Mouse (Mus musculus) G1E (cell line): ENCODE results near the gene Sorcs2.

Experiments
- CTCF ChIP-seq: IDR thresholded peaks from 2 replicates; pipeline ENCODE4 v1.5.1; 2012; ENCODE audit warnings: low read depth, low read length, inconsistent platforms, mixed read lengths
- GATA1 ChIP-seq: IDR thresholded peaks from 2 replicates; pipeline ENCODE4 v1.6.1; 2012; ENCODE audit warnings: borderline replicate concordance, low read length, inconsistent platforms, mixed read lengths
- TAL1 ChIP-seq: conservative IDR thresholded peaks from 2 replicates; pipeline ENCODE4 v1.6.1; 2012; ENCODE audit warnings: low read depth, low read length, inconsistent platforms, mixed read lengths

- no peak for TF ChIP-seq CTCF
- no peak for TF ChIP-seq GATA1
- TF ChIP-seq TAL1 = no peak
These were observed 215.6 kb downstream of the Sorcs2 start for GRCm38 (mm10) chr5:36182326-36182725.
